Mouse (Mus musculus) embryo, embryonic 10 days (tissue): Measurements from ENCODE around the gene Lamtor3.
"Not testable (repeated sequence)": the region's sequence is repeated elsewhere in the genome, so short reads cannot be mapped to it uniquely, and the experiment has no call there.

Source experiments
- DNase-seq: peaks from one replicate; pipeline ENCODE4 v3.0.0-alpha.2; 2015; ENCODE audit warnings: low spot score

Gene Lamtor3

DNA sequence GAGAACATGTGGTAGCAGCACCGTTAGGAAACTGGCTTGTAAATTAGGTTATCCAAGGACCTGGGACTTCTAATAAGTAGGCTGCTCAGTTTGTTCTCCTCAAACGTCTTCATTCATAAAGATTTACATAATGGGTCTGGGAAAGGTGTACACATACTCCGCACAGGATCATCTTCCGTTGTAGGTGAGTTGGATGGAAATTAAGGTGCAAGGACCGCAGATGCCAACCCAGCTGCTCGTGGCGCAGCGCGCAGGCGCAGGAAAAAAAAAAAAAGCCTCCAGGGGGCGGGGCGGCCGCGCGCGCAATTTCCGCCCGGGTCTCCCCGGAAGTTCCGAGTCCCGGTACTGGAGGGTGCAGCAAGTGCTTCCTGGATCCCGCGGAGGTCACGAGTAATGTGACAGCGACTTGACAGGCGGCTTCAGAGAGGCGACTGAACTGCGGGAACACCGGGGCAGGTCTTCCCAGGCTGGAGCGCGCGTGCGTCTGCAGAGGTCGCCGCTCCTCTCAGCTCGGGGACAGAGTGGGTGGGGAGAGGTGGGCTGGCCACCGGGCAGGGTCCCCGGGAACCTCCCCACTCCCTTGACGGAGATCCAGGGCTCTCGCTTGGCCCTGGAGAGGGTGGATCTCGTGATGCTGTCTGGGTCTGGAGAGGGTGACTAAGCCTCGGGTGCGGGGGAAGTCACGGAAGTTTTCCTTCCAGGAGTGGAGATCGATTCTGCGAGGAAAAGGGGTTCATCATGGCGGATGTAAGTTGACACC lies at the start of gene Lamtor3:
Lamtor3 (plus strand) TSS at position 335 of the 760 bp plus-strand sequence.
- DNase-seq: peak; percentile 70

DNA sequence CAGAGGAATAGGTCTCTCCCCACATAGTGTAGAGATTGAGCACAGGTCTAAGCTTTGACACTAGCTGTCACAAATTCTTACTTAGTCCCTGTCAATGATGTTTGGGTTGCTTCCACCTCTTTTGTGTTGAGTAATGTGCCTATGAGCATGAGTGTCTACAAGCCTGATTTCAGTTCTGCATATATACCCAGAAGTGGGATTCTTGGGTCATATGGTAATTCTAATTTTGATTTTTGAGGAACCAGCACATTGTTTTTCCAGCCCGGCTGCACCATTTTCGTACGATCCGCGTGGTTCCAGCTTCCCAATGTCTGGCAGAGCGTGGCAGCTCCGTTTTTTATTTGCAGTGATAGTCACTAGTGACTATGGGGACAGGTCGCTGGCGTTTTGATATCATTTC lies 48.9 kb upstream of the Lamtor3 start:
- no peak for DNase-seq

DNA sequence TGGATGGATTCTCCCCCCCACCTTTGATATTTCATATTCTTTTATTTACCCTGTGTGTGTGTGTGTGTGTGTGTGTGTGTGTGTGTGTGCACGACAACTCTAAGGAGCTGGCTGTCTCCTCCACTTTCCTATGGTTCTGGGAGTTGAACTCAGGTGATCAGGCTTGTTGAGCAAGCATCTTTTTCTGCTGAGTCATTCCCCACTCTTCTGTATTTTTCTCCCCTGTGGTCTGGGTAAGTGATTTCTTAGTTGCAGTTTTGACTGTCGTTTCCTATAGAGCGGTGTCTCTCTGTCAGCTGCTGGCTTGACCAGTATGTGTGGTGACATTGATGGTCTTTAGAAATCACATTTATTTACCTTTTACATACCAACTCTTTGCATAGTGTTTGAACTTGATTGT lies 39.0 kb upstream of the Lamtor3 start:
- DNase-seq: no peak

DNA sequence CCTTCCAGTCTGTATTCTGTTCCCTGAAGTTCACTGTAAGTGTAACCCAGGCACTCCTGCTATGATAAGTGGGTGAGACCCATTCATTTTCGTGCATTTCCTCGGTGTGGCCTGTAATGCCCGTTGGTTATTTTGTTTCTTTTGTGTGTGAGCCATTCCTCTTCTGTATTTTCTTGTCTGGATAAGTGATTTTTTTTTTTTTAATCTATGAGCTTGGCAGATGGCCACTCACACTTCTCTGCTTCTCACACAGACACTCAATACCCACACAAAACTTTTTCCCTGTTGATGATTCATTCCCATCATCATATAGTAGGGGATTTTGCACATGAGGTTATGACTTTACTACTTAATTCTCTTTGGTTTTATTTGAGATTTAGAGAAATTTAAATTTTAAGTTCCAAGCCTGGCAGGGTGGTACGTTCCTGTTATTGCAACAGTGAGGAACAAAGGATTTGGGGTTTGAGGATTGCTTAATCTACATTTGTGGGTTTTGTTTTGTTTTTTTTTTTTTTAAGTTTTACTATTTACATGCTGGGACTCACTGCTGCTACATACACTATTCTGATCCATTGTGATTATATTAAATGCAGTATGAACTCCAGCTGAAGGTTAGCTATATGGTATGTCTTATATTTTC lies 38.1 kb upstream of the Lamtor3 start:
- DNase-seq: no peak

DNA sequence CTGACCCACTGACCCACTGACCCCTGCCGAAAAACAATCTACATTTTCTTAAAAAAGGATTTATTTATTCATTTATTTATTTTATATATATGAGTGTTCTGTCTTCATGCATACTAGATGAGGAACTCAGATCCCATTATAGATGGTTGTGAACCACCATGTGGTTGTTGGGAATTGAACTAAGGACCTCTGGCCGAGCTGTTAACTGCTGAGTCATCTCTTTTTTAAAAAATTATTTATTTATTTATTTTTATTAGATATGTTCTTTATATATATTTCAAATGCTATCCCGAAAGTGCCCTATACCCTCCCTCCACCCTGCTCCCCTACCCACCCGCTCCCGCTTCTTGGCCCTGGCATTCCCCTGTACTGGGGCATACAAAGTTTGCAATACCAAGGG lies 37.2 kb upstream of the Lamtor3 start:
- DNase-seq: no peak

DNA sequence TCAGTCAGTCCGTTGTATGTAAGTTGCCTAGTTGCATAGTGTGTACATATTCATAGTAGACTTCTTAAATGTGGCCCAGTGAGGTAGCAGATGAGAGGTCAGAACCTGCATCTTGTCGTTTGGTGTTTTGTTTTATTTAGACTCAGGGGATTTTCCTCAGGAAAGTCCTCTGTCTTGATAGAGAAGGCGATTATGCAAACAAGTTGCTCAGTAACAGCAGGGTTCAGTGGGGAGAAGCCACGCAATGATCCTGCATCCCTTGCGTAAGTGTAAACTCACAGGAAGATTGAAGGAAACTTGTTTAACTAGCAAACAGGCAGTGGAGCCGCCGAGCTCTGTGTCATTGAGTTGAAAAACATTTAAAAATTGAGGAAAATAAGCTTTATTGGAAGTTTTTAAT lies 30.3 kb upstream of the Lamtor3 start:
- DNase-seq: no peak

DNA sequence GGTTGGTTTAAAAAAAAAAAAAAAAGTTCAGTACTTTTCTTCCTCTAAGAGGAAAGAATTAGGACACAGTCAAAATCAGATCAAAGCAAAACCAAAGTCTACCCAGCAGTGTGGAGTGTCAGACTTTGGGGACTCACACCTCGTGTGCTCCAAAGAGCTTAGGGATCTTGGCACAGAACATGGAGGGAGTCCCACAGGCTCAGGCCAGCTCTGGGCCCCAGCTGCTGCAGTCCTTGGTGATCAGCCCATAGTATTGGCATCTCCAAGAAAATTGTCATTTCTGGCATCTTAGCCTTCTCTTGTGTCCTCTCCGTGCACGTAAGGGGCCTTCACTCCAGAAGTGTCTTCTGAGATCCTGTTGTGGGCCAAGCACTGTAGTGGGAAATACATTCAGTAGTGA lies 27.2 kb upstream of the Lamtor3 start:
- no peak for DNase-seq

DNA sequence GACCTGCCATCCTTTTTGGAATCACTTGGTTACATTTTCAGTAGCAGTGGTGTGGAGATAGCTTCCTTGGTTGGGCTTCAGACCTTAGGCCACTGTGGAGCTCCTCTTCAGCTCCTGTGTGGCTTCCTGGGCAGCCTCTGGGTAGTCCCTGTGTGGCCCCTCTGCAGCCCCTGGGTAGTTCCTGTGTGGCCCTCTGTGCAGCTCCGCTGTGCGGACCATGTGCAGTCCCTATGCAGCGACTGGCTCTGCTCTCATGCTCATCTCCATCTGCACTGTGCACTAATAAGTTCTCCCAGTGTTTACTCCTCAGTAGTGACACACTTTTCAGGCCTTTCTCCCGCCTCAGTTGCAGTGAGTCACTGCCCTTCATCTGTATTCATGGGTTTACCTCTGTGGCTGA lies 26.2 kb upstream of the Lamtor3 start:
- DNase-seq: no peak

DNA sequence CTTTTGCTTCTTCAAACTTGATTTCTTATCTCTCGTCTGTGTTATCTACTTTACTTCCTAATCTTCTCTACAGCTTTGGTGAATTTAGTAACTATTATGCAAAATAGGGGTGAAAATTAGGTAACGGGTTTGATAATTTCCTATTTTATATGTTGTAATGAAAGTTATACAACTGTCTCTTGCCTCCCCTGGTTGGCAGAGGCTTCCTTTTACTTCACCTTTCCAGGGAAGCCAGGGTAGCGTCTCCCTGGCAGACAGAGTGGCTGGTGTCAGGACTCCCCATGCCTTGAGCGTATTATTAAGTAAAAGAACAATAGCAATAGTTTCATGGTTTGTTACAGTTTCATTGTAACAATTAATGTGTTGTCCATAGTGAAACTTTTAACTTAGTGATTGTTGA lies 24.5 kb upstream of the Lamtor3 start:
- DNase-seq: no peak

DNA sequence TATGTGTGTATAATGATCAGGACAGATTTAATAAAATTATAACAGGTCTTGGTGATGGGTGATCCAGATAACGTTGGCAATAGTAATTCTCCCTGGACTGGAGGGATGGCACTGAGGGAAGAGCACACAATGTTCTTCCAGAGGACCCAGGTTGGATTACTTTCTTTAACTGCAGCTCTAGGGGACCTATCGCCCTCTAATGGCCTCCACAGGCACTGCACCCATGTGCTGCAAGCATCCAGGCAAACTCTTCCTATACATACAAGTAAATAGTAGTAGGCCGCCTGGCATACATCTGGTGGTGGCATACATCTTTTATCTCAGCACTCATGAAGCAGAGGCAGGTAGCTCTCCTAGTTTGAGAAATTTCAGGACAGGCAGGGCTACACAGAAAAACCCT lies 23.1 kb upstream of the Lamtor3 start:
- peak; percentile 13 for DNase-seq

DNA sequence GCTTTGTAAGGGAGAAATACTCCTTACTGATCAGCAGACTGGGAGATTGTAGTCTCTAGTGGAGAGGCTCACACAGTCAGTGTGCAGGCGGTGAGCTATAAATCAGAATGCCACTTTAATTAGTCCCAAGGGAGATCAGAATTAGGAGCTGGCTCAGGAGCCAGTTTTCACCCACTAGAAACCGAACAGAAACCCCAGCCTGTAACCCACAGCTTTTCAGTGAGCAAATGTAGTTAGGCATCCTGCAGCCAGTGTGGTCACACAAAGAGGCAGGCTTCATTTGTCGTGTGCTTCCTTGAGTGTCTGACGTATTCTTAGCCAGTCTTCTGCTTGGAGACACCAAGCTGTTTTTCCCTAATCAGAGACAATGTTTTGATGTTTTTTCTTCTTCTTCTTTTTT lies 21.9 kb upstream of the Lamtor3 start:
- no peak for DNase-seq

DNA sequence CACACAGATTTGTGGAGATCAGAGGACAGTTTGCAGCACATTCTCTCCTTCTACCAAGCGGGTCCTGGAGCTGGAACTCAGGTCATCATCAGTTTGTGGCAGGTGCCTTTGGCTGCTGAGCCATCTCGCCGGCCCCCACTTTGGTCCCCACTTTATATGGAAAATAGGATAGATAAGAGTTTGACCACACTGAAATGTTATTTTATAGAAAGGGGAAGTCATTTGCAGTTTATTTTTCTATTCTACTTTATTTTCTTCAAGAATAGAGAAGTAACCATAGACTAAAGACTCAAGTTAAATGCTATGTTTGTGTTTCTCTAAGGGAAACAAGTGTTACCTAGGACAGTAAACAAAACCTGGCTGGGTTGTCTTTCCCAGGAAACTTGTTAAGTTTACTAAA lies 21.4 kb upstream of the Lamtor3 start:
- no peak for DNase-seq

DNA sequence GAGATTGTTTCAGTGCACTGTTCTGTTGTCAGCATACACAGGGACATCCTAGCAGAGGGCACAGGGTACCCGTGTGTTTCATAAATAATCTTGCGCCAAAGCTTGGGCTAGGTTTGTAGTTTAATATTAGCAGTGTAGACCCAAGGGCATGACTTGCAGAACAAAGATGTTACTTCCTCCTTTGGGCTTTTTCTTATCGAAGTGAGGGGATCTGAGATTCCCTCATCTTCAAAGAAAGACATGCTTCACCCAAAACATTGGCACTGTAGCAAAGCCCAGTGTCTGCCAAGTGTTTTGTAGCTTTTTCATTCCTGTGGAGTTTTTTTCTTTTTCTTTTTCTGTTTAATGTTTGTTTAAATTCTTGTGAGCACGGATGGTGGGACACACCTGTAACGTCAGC lies 20.6 kb upstream of the Lamtor3 start:
- DNase-seq: no peak

DNA sequence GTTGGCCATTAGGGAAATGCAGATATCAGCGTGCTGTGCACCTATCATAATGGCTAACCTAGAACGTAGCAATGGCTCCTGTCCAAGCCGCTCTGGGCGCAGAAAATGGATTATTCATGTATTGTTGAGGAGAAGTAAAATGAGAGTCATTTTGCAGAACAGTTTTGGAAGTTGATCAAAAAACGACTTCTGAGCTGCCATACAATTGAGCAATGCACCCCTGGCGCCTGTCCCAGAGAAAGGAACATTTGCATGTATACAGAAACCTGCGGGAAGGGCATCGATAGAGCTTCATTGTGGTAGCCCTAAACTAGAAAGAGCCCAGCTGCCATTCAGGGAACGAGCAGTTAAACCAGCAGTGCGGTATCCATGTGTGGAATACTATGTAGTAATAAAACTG lies 18.2 kb upstream of the Lamtor3 start:
- DNase-seq: no peak

DNA sequence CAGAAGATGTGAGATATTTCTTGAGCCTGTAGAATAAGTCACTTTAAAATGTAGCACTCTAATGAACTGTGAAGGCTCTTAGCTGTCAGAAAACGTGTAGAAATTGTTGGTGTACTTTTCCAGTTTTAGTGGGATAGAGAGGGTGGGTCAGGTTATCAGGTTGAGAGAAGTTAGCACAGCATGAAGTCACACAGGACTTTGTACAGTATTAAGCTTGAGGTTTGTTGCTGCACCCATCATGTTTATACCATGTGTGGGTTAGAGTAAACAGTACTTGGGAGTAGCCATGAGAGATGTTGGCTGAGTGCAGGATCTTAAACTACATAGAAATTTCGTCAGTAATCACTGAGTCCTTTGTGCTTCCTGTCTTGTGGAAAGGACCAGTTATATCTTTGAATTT lies 5.2 kb upstream of the Lamtor3 start:
- DNase-seq: no peak

DNA sequence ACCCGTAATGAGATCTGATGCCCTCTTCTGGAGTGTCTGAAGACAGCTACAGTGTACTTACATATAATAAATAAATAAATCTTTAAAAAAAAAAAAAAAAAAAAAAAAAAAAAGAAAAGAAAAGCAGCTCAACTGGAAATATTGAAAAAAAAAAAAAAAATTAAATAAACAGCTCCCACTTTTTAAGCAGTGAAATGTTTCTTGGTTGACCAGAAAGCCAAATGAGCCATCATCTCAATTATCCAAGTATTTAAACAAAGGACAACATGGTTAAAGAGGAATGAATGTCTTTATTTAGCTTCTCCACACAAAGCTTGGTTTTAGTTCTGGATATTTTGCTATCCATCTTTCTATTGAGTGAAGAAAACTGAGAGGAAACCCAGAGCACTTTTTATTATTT lies 3.7 kb upstream of the Lamtor3 start:
- not testable (repeated sequence) for DNase-seq

DNA sequence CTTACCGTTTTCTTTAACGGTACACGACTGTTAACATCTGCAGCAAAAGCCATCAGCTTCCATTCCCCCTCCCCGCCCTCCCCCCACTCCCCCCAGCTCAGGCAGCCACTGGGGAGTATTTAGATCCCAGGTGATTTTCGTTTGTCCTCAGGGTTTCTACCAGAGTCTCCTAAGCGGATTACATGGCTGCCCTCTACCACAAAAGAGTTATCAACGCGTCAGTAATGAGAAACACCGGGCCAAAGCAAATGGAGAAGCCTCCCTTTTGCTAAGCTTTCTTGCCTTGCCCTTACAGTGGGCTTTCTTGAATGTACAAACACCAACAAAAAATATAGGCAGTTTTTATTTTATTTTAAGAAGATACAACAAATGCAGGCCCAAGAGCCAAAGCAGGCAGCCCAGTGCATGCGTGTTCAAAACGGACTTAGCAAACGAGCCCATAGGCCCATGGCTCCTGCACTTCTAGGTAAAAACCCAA lies 573 bp upstream of the Lamtor3 start:
- peak; percentile 32 for DNase-seq

DNA sequence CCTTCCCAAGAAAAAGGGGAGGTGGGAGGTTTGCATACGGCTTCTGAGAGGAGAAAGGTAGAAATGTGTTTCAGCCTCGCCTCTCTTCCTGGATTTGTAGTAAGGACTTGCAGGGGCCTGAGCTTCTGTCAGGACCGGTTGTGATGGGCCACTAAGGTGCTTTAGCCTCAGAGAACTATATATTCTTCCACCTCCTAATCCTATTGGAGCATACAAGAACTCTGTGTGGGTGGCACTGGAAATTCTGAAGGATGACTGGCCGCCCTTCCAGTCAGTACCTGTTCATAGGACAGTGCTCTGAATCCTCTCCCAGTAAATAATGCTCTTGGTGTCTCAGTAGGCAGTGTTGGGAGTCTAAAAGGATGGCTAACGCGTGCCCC lies 616 bp downstream of the Lamtor3 start:
- peak; percentile 35 for DNase-seq

DNA sequence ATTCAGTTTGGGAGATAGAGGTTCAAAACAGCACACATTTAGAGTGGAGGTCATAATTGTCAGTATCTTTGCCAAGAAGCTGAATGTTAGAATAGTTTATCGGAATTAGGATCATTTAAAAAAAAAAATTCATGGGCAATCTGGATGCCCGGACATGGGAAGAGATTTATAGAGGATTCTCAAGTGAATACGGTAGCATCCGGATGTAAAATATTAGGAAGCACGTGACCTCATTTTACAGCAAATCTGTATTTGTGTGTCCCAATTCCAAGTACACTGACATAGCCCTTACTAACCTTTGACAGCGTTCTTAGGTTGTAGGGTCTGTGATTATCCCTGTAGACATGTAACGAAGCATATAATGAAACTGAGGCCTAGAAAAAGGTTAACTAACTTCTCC lies 1.1 kb downstream of the Lamtor3 start:
- DNase-seq: no peak

DNA sequence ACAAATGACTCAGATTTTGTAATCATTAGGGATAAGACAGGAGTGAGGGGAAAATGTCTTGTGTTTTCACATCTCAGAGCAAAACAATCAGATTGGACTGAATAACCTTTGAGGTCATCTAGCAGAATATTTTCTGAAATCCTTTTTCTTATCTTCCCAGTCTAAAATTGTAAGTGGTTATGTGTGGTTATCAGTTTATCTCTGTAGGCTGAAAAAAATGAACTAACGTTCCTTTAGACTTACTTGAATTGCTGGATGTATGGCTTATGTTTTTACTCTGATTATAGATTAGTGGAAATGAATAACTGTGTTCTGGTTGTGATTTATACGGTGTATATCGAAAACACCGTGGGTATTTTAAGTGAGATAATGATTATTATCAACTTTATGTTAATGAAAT lies 2.3 kb downstream of the Lamtor3 start:
- no peak for DNase-seq

DNA sequence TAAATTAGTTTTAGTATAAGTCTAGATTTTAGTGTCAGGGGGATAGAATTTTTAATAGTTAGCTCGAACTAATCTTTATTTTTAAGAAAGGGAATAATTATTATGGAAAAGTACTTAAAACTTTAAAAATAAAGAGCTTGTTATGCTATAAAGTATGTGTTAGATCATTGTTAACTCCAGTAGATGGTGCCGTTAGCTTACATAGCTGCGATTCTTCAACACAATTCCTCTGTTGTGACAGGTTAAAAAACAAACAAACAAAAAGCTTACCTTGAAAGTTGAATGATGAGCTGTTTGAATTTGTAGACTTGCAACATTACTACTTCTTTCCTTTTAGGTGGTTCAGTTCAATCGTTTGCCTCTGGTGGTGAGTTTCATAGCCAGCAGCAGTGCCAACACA lies 8.7 kb downstream of the Lamtor3 start:
- DNase-seq: no peak

DNA sequence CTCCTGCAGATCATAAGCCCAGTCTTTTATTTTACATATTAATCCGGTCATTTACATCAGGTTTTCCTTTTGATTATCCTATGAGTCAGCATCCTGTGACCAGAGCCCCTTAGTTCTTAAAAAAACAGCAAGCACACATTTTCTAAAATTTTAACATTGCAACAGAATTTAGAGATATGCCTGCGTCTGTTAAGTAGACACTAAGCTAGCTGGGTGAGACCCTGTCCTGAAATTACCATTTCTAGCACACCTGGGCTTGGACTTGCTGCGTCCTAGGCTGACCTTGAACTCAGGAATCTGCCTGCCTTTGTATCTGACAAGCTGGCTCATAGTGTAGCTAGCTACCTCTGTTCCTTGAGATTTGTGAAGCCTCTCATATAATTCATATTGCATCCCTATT lies 11.6 kb downstream of the Lamtor3 start:
- no peak for DNase-seq

DNA sequence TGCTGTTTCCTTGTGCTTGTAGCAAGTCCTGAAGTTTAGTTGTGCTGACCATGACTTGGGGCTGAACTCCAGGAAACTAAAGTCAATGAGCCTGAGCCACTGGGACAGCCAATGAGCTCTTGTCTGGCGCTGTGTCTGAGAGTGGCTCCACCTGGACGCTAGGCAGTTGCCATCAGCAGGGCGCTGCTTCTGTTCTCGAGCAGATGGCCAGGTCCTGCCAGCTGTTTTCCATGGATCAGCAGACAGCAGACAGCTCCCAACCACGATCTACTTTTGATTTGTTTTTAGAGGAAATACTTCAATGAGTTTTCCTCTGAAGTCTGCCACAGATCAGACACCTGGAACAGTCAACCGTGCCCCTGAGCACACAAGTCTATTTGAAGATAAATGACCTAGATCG lies 14.4 kb downstream of the Lamtor3 start:
- DNase-seq: no peak

DNA sequence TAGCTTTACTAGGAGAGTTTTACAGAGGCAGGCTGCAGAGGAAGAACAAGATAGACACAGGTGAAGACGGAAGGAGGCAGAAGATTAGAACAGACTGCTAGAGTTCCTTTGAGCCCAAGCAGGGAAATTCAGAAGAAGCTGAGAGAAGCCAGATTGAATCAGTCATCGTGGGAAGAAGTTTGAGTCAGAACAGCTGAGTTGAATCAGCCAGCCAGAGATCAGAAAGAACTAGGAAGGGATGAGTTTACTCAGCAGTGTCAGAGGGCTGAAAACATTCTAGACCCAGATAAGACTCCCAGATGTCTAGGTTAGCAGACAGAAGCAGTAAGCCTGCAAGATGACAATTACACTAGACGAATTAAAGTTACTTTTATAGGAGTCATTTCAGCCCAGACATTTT lies 15.7 kb downstream of the Lamtor3 start:
- no peak for DNase-seq
